In genomic region chr10:81268643-81269412, GRCm38 (mm10) we compare ENCODE assay signal across 8 mouse cellular contexts. TPM values are rescaled to one million over a fixed set of nuclear protein-coding genes. Genes with fewer than 3 reads are reported as not detected.
DNase-seq lines count a peak whose midpoint lies in the region; ATAC-seq and TF ChIP-seq lines count a peak whose summit lies in the region.

No protein-coding gene starts in this region.

- H3K27me3 ChIP-seq in embryonic facial prominence, embryonic 13.5 days: no peaks in the 10 kb centered on the region
- no peaks in the 10 kb centered on the region for H3K27me3 ChIP-seq in hindbrain, postnatal 0 days (ENCODE audit: insufficient read depth, low read length)
- no peaks in the 10 kb centered on the region for H3K27me3 ChIP-seq in midbrain, postnatal 0 days (ENCODE audit: insufficient read depth, low read length)

- H3K27ac ChIP-seq in left cerebral cortex, adult 2 months: peak overlapping the region; percentile 78
- no peak overlapping the region for H3K27ac ChIP-seq in embryonic facial prominence, embryonic 13.5 days
- H3K27ac ChIP-seq in hindbrain, postnatal 0 days: 0 out of 2 replicates have a peak overlapping the region, but pooled peaks have one; percentile 41
- H3K27ac ChIP-seq in midbrain, postnatal 0 days (ENCODE audit: low read depth, low read length): no peak overlapping the region

- peaks cover 59% of the 10 kb centered on the region for H3K36me3 ChIP-seq in embryonic facial prominence, embryonic 13.5 days
- H3K36me3 ChIP-seq in hindbrain, postnatal 0 days (ENCODE audit: insufficient read depth, low read length): peaks cover 37% of the 10 kb centered on the region
- H3K36me3 ChIP-seq in midbrain, postnatal 0 days (ENCODE audit: insufficient read depth, low read length): peaks cover 38% of the 10 kb centered on the region

- peak overlapping the region; percentile 92 for H3K9ac ChIP-seq in embryonic facial prominence, embryonic 13.5 days
- H3K9ac ChIP-seq in hindbrain, postnatal 0 days (replicated peaks; ENCODE audit: low read length): peak overlapping the region; percentile 77
- H3K9ac ChIP-seq in midbrain, postnatal 0 days (replicated peaks; ENCODE audit: low read length, poor library complexity, severe bottlenecking): peak overlapping the region; percentile 70

- whole genome bisulfite sequencing in embryonic facial prominence, embryonic 13.5 days: 82% methylated on average over 16 of the region's 16 CpGs
- 81% methylated on average over 16 of the region's 16 CpGs for WGBS in hindbrain, postnatal 0 days
- WGBS in midbrain, postnatal 0 days: 74% methylated on average over 14 of the region's 16 CpGs

- peaks cover 25% of the 10 kb centered on the region for H3K4me1 ChIP-seq in embryonic facial prominence, embryonic 13.5 days
- H3K4me1 ChIP-seq in hindbrain, postnatal 0 days (ENCODE audit: insufficient read depth, low read length): peaks cover 14% of the 10 kb centered on the region
- H3K4me1 ChIP-seq in midbrain, postnatal 0 days (ENCODE audit: insufficient read depth, low read length): peaks cover 13% of the 10 kb centered on the region

- H3K4me3 ChIP-seq in left cerebral cortex, adult 2 months: peak overlapping the region; percentile 94
- peak overlapping the region; percentile 80 for H3K4me3 ChIP-seq in embryonic facial prominence, embryonic 13.5 days
- peak overlapping the region; percentile 72 for H3K4me3 ChIP-seq in hindbrain, postnatal 0 days (ENCODE audit: low read length)
- peak overlapping the region; percentile 61 for H3K4me3 ChIP-seq in midbrain, postnatal 0 days (ENCODE audit: low read depth, low read length)

- intact Hi-C loops in left cerebral cortex, adult 2 months (cut with DNase I): loop anchor here (5.0 kb wide), 1 partner anchor 77 kb away; no protein-coding TSS in a partner anchor
- intact Hi-C loops in left cerebral cortex, postnatal 36 days (cut with DNase I): no loop called here

- no peak for ATAC-seq in embryonic facial prominence, embryonic 13.5 days (ENCODE audit: insufficient number of reproducible peaks, insufficient read depth, low FRiP score, low TSS enrichment, low read depth)
- ATAC-seq in hindbrain, postnatal 0 days: no peak
- no peak for ATAC-seq in midbrain, postnatal 0 days (ENCODE audit: low FRiP score)

- no peaks in the 10 kb centered on the region for H3K9me3 ChIP-seq in embryonic facial prominence, embryonic 13.5 days
- H3K9me3 ChIP-seq in hindbrain, postnatal 0 days (ENCODE audit: low read length): no peaks in the 10 kb centered on the region
- no peaks in the 10 kb centered on the region for H3K9me3 ChIP-seq in midbrain, postnatal 0 days (ENCODE audit: low read length)

- TF ChIP-seq CTCF in left cerebral cortex, adult 2 months (IDR thresholded peaks at IDR 0.05): no peak
- TF ChIP-seq CTCF in hindbrain, postnatal 0 days (IDR thresholded peaks at IDR 0.05; ENCODE audit: low read depth): no peak
- TF ChIP-seq CTCF in midbrain, postnatal 0 days (IDR thresholded peaks at IDR 0.05): no peak

- DNase-seq in left cerebral cortex, adult 2 months (ENCODE audit: extremely low spot score in 1 of 2, low spot score in 2 of 2): no peak
- DNase-seq in left cerebral cortex, postnatal 36 days (ENCODE audit: low spot score in 2 of 2): no peak
- DNase-seq in hindbrain, postnatal 0 days (ENCODE audit: low spot score): no peak
- DNase-seq in midbrain, postnatal 0 days (ENCODE audit: low spot score): no peak
- no peak for DNase-seq in urinary bladder, postnatal 36 days (ENCODE audit: low spot score in 2 of 2)
- DNase-seq in frontal cortex, postnatal 14 days (ENCODE audit: low spot score in 2 of 2): no peak
- no peak for DNase-seq in thymus, postnatal 4 days

- H3K4me2 ChIP-seq in embryonic facial prominence, embryonic 13.5 days: peak overlapping the region; percentile 84
- H3K4me2 ChIP-seq in hindbrain, postnatal 0 days (ENCODE audit: low read depth, low read length): peak overlapping the region; percentile 67
- H3K4me2 ChIP-seq in midbrain, postnatal 0 days (ENCODE audit: low read depth, low read length, poor library complexity, severe bottlenecking): peak overlapping the region; percentile 82

RNA-seq across cellular contexts. Expression of gene Apba3, which starts 2.1 kb away (rescaled TPM):
- total RNA-seq in left cerebral cortex, adult 2 months (2021): 10 to 100 TPM; 35.8 to 38.6 TPM
- 10 to 100 TPM; 30.1 to 39.3 TPM for total RNA-seq in left cerebral cortex, postnatal 36 days (2021)
- 61.9 and 67.9 TPM in 2 replicates for polyA plus RNA-seq in embryonic facial prominence, embryonic 13.5 days (2015; fragmentation: Nextera tagmentation; extraction: Ambion mirVana)
- 61.0 and 63.6 TPM in 2 replicates for total RNA-seq in hindbrain, postnatal 0 days (2014; rRNA removed)
- polyA plus RNA-seq in hindbrain, postnatal 0 days (2015; fragmentation: Nextera tagmentation; extraction: Ambion mirVana): 24.0 and 27.6 TPM in 2 replicates
- 45.0 and 64.8 TPM in 2 replicates for total RNA-seq in midbrain, postnatal 0 days (2014; rRNA removed)
- polyA plus RNA-seq in midbrain, postnatal 0 days (2015; fragmentation: Nextera tagmentation; extraction: Ambion mirVana): 25.0 and 25.2 TPM in 2 replicates

RNA-seq across cellular contexts. Expression of gene Mrpl54, which starts 2.1 kb away (rescaled TPM):
- total RNA-seq in left cerebral cortex, adult 2 months (2021): 10 to 100 TPM; 41.3 to 42.8 TPM
- 10 to 100 TPM; 43.0 to 48.2 TPM for total RNA-seq in left cerebral cortex, postnatal 36 days (2021)
- 197 and 202 TPM in 2 replicates for polyA plus RNA-seq in embryonic facial prominence, embryonic 13.5 days (2015; fragmentation: Nextera tagmentation; extraction: Ambion mirVana)
- total RNA-seq in hindbrain, postnatal 0 days (2014; rRNA removed): 106 and 113 TPM in 2 replicates
- polyA plus RNA-seq in hindbrain, postnatal 0 days (2015; fragmentation: Nextera tagmentation; extraction: Ambion mirVana): 159 and 170 TPM in 2 replicates
- 145 and 164 TPM in 2 replicates for total RNA-seq in midbrain, postnatal 0 days (2014; rRNA removed)
- 162 and 179 TPM in 2 replicates for polyA plus RNA-seq in midbrain, postnatal 0 days (2015; fragmentation: Nextera tagmentation; extraction: Ambion mirVana)

RNA-seq across cellular contexts. Expression of gene Matk, which starts 16.1 kb away (rescaled TPM):
- 100 to 1,000 TPM; 212 to 221 TPM for total RNA-seq in left cerebral cortex, adult 2 months (2021)
- total RNA-seq in left cerebral cortex, postnatal 36 days (2021): 100 to 1,000 TPM; 191 to 213 TPM
- 7.0 and 7.4 TPM in 2 replicates for polyA plus RNA-seq in embryonic facial prominence, embryonic 13.5 days (2015; fragmentation: Nextera tagmentation; extraction: Ambion mirVana)
- 86.9 and 121 TPM in 2 replicates for total RNA-seq in hindbrain, postnatal 0 days (2014; rRNA removed)
- polyA plus RNA-seq in hindbrain, postnatal 0 days (2015; fragmentation: Nextera tagmentation; extraction: Ambion mirVana): 82.3 and 82.7 TPM in 2 replicates
- 110 and 114 TPM in 2 replicates for total RNA-seq in midbrain, postnatal 0 days (2014; rRNA removed)
- polyA plus RNA-seq in midbrain, postnatal 0 days (2015; fragmentation: Nextera tagmentation; extraction: Ambion mirVana): 96.9 and 108 TPM in 2 replicates

RNA-seq across cellular contexts. Expression of gene Tjp3, which starts 22.6 kb away (rescaled TPM):
- total RNA-seq in left cerebral cortex, adult 2 months (2021): under 1 TPM; 0.26 to 0.45 TPM
- under 1 TPM in 1 of 2 experiments, not detected in 1; 0.50 TPM for total RNA-seq in left cerebral cortex, postnatal 36 days (2021)
- 5.0 and 7.2 TPM in 2 replicates for polyA plus RNA-seq in embryonic facial prominence, embryonic 13.5 days (2015; fragmentation: Nextera tagmentation; extraction: Ambion mirVana)
- 2.9 and 6.0 TPM in 2 replicates for total RNA-seq in hindbrain, postnatal 0 days (2014; rRNA removed)
- polyA plus RNA-seq in hindbrain, postnatal 0 days (2015; fragmentation: Nextera tagmentation; extraction: Ambion mirVana): 3.9 and 5.2 TPM in 2 replicates
- 6.5 and 9.2 TPM in 2 replicates for total RNA-seq in midbrain, postnatal 0 days (2014; rRNA removed)
- 5.1 and 6.3 TPM in 2 replicates for polyA plus RNA-seq in midbrain, postnatal 0 days (2015; fragmentation: Nextera tagmentation; extraction: Ambion mirVana)

RNA-seq across cellular contexts. Expression of gene Pip5k1c, which starts 23.9 kb away (rescaled TPM):
- 100 to 1,000 TPM; 431 TPM for total RNA-seq in left cerebral cortex, adult 2 months (2021)
- total RNA-seq in left cerebral cortex, postnatal 36 days (2021): 100 to 1,000 TPM; 419 to 450 TPM
- 56.0 and 57.6 TPM in 2 replicates for polyA plus RNA-seq in embryonic facial prominence, embryonic 13.5 days (2015; fragmentation: Nextera tagmentation; extraction: Ambion mirVana)
- total RNA-seq in hindbrain, postnatal 0 days (2014; rRNA removed): 223 and 242 TPM in 2 replicates
- polyA plus RNA-seq in hindbrain, postnatal 0 days (2015; fragmentation: Nextera tagmentation; extraction: Ambion mirVana): 97.4 and 108 TPM in 2 replicates
- total RNA-seq in midbrain, postnatal 0 days (2014; rRNA removed): 248 and 256 TPM in 2 replicates
- 125 and 129 TPM in 2 replicates for polyA plus RNA-seq in midbrain, postnatal 0 days (2015; fragmentation: Nextera tagmentation; extraction: Ambion mirVana)

Comparison
In these comparisons a context has a peak if more than half of its experiments do, and no peak if none do; other contexts are left out.
1. H3K27ac ChIP-seq: peak in left cerebral cortex, adult 2 months (single experiment) and hindbrain, postnatal 0 days (single experiment); none in embryonic facial prominence, embryonic 13.5 days (single experiment) and midbrain, postnatal 0 days (single experiment).
2. Peak in every context shown above with its lines, with median percentiles within 50 percentile points of each other: H3K4me3 ChIP-seq, H3K4me2 ChIP-seq and H3K9ac ChIP-seq.